24 mouse cellular contexts compared by ENCODE assay signal in the genomic region with DNA sequence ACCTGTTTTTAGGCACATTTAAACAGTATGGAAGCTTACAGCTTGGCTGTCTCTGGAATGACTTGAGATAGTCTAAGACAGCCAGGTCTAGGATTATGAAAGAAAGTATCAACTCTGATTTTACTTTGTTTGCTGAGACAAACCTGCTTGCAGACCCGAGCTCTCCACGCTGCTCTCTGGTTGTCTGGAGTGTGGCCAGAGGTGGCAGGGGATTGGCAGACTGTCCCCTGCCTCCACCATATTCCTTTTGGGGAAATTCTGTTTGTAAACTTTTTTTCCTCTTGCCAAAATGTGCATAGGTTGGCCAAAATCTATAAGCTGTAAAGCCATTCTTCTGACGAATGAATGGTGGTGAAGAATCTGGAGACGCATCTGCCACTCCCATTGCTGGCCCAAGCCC.
DNase-seq lines count a peak whose midpoint lies in the region; ATAC-seq lines count a peak whose summit lies in the region.
"Had no signal": no experiment of that assay in that cellular context is flagged by ENCODE, and none has a peak within 500 bp of the region (broad histone marks: within the 10 kb centered on the region; RNA-seq: fewer than 3 reads in every experiment).

No protein-coding gene starts in this region.

- H3K4me2 ChIP-seq in neural tube, embryonic 11.5 days (ENCODE audit: low read depth), result no peak overlapping the region
- H3K4me2 ChIP-seq in neural tube, embryonic 14.5 days (ENCODE audit: low read depth, low read length), result no peak overlapping the region
- H3K4me2 ChIP-seq: embryonic facial prominence, embryonic 12.5 days; embryonic facial prominence, embryonic 15.5 days; forebrain, embryonic 12.5 days; forebrain, embryonic 15.5 days; heart, embryonic 13.5 days; hindbrain, embryonic 14.5 days had no signal

- no peak overlapping the region for H3K9ac ChIP-seq in neural tube, embryonic 11.5 days (ENCODE audit: low read length)
- no peak overlapping the region for H3K9ac ChIP-seq in neural tube, embryonic 14.5 days (replicated peaks; ENCODE audit: low read depth, low read length)
- H3K9ac ChIP-seq: embryonic facial prominence, embryonic 12.5 days; embryonic facial prominence, embryonic 15.5 days; forebrain, embryonic 12.5 days; forebrain, embryonic 15.5 days; heart, embryonic 13.5 days; hindbrain, embryonic 14.5 days had no signal

- no peaks in the 10 kb centered on the region for H3K4me1 ChIP-seq in neural tube, embryonic 11.5 days (ENCODE audit: control insufficient read depth, insufficient read depth, low read length)
- H3K4me1 ChIP-seq in neural tube, embryonic 14.5 days (ENCODE audit: control insufficient read depth, insufficient read depth, low read length), result peaks cover 7% of the 10 kb centered on the region; the same call in 1 of the 2 replicates
- H3K4me1 ChIP-seq: embryonic facial prominence, embryonic 12.5 days; embryonic facial prominence, embryonic 15.5 days; heart, embryonic 10.5 days; heart, embryonic 13.5 days had no signal

- WGBS in neural tube, embryonic 11.5 days, result 87% methylated on average over 4 of the region's 4 CpGs
- WGBS in neural tube, embryonic 14.5 days, result 74% methylated on average over 4 of the region's 4 CpGs

- no peak for ATAC-seq in neural tube, embryonic 11.5 days (ENCODE audit: insufficient read depth, low FRiP score, low TSS enrichment)
- ATAC-seq in neural tube, embryonic 14.5 days (ENCODE audit: low read depth), result no peak
- ATAC-seq: CD4-positive, CD25-positive, alpha-beta regulatory T cell, adult 4 months; forebrain, embryonic 15.5 days; intestine, postnatal 0 days had no signal

- no peak overlapping the region for H3K4me3 ChIP-seq in neural tube, embryonic 11.5 days (ENCODE audit: low read depth, low read length)
- H3K4me3 ChIP-seq in neural tube, embryonic 14.5 days (ENCODE audit: low read depth, low read length), result no peak overlapping the region
- H3K4me3 ChIP-seq: embryonic facial prominence, embryonic 12.5 days; embryonic facial prominence, embryonic 15.5 days; erythroblast, embryonic 14.5 days; forebrain, embryonic 12.5 days; forebrain, embryonic 15.5 days; heart, adult 2 months; heart, embryonic 10.5 days; heart, embryonic 13.5 days had no signal

- peak overlapping the region; percentile 29; the same call in 1 of the 2 replicates for H3K27ac ChIP-seq in neural tube, embryonic 11.5 days (ENCODE audit: low read depth, low read length)
- peak overlapping the region; percentile 29; the same call in 1 of the 2 replicates for H3K27ac ChIP-seq in neural tube, embryonic 14.5 days (ENCODE audit: low read depth, low read length)
- H3K27ac ChIP-seq: embryonic facial prominence, embryonic 12.5 days; embryonic facial prominence, embryonic 15.5 days; forebrain, embryonic 12.5 days; forebrain, embryonic 15.5 days; heart, adult 2 months; heart, embryonic 10.5 days; heart, embryonic 13.5 days had no signal

- peak; percentile 40 to 54 for DNase-seq in cerebellum, postnatal 14 days
- DNase-seq in cerebellum, adult 18-20 months, result no peak
- no peak for DNase-seq in neural tube, embryonic 11.5 days (ENCODE audit: low spot score)
- DNase-seq in neural tube, embryonic 10.5 days (ENCODE audit: extremely low spot score, low spot score), result no peak
- no peak for DNase-seq in thymus, adult 18-20 months
- DNase-seq: adrenal gland, adult 2 months; adrenal gland, postnatal 14 days; cerebellum, adult 11 months; gastrocnemius, postnatal 10 days; gastrocnemius, postnatal 36 days; heart, adult 2 months; heart, postnatal 14 days; heart, postnatal 4 days had no signal

- H3K9me3 ChIP-seq in neural tube, embryonic 11.5 days (ENCODE audit: control insufficient read depth, low read length), result no peaks in the 10 kb centered on the region
- H3K9me3 ChIP-seq in neural tube, embryonic 14.5 days (ENCODE audit: control insufficient read depth, low read length), result no peaks in the 10 kb centered on the region
- H3K9me3 ChIP-seq: embryonic facial prominence, embryonic 12.5 days; embryonic facial prominence, embryonic 15.5 days; forebrain, embryonic 12.5 days; forebrain, embryonic 15.5 days; heart, embryonic 10.5 days; heart, embryonic 13.5 days had no signal

- H3K27me3 ChIP-seq in neural tube, embryonic 11.5 days (ENCODE audit: control insufficient read depth, insufficient read depth, low read length), result no peaks in the 10 kb centered on the region
- no peaks in the 10 kb centered on the region for H3K27me3 ChIP-seq in neural tube, embryonic 14.5 days (ENCODE audit: control insufficient read depth, insufficient read depth, low read length)
- H3K27me3 ChIP-seq: embryonic facial prominence, embryonic 12.5 days; embryonic facial prominence, embryonic 15.5 days; forebrain, embryonic 12.5 days; forebrain, embryonic 15.5 days; heart, embryonic 13.5 days had no signal

- H3K36me3 ChIP-seq in neural tube, embryonic 11.5 days (ENCODE audit: control insufficient read depth, insufficient read depth, low read length), result no peaks in the 10 kb centered on the region
- H3K36me3 ChIP-seq in neural tube, embryonic 14.5 days (ENCODE audit: control insufficient read depth, insufficient read depth, low read length), result no peaks in the 10 kb centered on the region
- H3K36me3 ChIP-seq: embryonic facial prominence, embryonic 12.5 days; embryonic facial prominence, embryonic 15.5 days; forebrain, embryonic 12.5 days; forebrain, embryonic 15.5 days; heart, embryonic 10.5 days; heart, embryonic 13.5 days had no signal

Comparison
In these comparisons a context has a peak if more than half of its experiments do, and no peak if none do; other contexts are left out.
1. DNase-seq: peak in cerebellum, postnatal 14 days (2 of 2); none in cerebellum, adult 18-20 months (0 of 2), neural tube, embryonic 11.5 days (single experiment), neural tube, embryonic 10.5 days (single experiment) and thymus, adult 18-20 months (0 of 2).